Mouse (Mus musculus) cerebellum, adult 18-20 months (tissue): ENCODE measurements around the gene Plin3.

ENCODE experiments used
- DNase-seq, 2 experiments: peaks; one replicate each; pipeline ENCODE4 v3.0.0; 2021

The Plin3 gene

DNA sequence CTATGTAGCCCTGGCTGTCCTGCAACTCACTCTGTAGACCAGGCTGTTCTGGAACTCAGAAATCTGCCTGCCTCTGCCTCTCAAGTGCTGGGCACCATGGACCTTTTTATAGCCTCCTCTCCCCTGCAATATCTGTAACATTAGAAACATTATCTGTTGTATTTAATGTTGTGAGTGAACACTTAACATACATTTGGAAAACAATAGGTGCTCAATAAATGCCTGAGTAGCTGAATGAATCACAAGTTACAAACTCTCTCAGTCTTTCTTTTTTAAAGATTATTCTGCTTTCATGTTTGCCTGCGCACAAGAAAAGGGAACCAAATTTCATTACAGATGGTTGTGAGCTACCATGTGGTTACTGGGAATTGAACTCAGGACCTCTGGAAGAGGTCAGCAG lies 5.6 kb upstream of the Plin3 start:
- DNase-seq, result no peak

DNA sequence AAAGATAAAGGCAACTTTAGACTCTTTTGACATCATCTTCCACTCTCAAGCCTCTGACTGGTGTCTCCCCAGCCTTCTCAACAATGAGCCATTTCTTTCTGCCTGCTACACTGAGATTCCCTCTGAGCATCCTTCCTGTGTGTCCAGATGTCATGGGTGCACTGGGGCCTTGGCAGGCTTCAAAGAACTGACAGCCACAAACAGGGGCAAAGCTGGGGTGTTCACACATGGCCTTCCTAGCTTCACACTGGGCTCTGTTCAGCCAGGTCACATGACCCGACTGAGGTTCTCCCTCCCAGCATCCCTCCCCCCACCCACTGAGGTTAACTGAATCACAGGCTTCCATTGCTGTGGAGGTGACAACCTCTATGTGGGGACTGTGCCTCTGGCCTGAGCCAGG lies 3.5 kb upstream of the Plin3 start:
- DNase-seq, result no peak

DNA sequence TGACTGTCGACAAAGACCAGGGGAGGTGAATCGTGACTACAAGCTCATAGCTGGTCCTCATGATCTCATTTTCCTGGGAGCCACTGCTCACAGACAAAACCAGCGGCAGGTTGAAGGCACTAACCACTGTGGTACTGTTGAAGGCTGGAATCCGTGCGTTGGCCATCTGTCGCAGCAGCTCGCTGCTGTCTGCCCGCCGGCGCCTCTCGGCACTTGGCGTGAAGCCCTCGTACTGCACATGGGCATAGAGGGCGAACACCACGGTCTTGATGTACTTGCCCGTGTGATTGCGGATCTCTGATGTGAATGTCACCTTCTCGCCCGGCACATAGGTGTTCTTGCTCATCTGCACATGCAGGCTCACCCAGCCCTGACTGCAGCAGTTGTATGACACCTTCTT lies 1.6 kb upstream of the Plin3 start:
- peak; percentile 75 to 78 for DNase-seq

DNA sequence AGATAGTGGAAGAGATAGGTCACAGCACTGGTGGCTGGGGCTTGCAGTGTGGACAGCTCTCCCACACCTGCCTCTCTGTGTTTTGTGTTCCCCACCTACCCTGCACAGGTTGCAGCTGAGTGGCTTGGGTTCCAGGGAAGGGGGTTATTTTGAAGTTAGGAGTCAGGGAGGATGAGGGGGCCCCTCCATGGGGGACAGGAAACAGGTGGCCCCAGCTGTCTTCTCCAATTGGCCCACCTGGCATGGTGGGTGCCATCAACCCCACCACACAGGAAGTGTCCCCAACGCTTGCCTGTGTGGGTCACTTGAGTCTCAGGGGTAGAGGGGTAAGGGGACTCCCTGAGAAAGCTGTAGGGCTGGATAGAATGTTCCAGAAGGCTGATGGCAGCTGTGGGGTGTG lies 618 bp upstream of the Plin3 start:
- no peak for DNase-seq

DNA sequence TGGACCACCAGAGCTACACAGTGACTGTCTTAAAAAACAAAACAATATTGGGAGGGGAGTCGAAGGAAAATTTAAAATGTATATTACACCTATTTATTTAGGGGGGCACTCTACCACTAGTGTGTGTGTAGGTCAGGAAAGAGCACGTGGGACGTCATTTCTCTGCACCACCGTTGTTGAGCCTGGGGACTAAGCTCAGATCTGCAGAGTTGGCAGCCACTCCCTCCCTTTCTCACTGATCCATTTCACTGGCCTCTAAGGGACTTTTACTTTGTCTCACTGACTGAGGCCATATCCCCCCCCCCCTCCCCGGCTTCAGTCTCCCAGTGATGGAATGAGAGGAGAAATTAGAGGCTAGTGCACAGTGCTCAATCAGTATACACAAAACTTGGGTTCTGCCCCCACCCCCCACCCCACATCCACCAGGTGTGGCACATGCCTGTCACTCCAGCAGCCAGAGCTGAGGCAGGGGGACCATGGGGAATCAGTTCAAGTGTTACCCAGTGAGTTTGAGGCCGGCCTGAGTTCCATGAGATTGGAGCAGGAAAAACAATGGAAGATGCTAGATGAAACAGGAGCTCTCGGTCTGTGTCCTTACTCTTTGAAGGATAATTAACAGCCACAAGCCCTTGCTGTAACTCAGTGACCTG lies 722 bp downstream of the Plin3 start:
- DNase-seq, result no peak

DNA sequence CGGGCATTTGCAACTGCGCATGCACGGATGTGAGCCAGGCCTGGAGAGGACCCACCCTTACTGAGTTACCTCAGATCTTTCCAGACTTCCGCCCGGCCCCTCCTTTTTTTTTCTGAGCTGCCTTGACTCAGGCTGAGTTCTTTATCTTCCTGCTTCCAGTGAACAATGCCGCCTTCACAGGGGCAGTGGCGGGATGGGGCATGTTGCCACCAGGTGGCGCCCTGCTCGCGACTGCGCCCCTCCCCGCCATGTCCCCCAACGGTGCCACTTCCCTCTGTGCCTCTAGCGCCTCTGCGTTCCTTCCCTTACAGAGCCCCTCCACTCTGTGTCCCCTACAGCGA lies 1.5 kb downstream of the Plin3 start:
- DNase-seq, result peak; percentile 64 to 83

DNA sequence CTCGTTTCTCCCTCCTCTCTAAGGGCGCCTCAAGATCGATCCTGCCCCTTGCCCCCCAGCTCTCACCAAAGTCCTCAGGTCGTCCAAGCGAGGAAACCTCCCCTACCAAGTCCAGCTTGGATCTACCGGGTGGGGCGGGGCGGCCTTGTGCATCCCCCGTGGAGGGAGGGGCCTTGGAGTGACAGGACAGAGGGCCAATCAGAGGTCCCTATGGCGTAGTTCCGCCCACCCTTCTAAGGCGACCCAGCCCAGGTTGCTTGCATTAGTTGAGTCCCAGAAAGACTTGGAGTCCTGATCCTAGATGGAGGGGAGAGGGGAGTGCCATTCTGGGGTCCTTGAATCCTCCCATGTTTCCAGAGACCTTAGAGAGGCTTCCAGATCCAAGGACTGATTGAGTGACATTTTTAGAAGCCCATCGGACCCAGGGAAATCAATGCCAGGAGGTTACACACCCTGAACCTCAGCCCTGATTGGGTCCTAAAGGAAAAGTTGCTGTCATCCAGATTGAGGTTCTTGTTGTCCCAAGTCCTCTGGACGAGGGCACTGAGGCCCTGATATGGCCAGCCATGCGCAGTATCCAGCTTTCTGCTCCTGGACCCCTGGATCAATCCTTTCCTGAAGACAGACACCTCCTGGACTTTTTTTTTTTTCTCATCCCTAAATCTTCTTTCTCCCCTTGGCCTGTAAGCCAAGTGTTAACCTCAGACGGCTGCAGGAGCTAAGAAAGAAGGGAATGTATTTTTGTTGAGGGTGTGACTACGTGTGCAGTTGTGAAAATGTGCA lies 2.1 kb downstream of the Plin3 start:
- peak; percentile 36 to 47 for DNase-seq

DNA sequence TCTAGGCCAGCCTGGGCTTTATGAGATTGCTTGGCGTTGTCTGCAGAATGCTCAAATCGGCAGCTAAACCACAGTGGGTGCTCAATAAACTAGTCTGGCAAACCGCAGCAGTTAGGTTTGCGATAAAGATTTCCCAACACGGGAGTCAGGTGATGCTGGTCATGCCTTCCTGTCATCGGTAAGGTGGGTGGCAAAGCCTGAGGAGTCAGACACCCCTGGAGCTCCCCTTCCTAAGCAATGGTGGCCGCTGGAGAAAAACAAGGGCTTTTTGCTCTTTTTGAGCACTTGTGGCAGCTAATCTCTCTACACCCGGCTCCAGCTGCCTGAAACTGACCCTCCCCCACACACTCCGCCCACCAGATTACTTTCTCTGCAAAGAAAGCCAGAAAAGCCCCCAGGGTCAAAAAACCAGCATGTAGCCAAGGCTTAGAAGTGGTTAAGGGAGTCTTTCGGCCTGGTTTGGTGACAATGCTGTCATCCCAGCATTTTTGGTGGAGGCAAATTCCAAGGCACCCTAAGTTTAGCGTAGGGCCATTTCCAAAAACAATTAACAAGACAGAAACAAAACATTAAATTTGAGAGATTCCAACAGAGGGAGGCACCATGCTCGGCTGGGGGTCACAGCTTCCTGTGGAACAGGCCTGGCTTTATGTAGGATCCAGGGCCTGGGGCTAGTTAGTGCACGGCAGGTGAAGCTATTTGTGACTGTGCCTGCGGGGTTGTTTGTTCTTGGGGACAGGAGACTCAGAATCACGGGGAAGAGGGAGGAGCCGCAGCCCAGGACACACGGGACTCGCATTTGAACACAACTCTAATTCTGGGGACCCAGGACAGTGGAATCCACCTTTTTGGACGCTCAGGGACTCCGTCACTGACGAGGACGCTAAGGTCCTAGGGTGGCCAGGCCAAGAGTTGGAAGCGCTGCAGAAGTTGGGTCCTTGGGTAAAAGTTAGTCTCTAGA lies 3.0 kb downstream of the Plin3 start:
- DNase-seq, result no peak

DNA sequence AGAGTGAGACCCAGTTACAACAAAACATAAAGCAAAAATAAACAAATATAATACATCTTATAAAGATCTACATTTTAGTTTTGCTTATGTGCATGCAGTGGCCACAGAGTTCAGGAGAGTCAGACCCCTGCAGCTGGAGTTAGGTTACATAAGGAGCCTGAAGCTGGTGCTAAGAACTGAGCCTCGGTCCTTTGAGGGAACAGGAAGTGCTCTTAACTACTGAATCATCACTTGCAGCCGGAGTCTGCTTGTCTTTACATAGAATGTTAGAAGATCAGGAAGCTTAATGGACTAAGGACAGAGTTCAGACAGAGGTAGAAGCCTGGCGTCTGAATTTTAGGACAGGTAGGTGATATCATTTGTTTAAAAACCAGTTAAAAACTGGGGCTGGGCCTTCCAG lies 3.8 kb downstream of the Plin3 start:
- DNase-seq, result no peak

DNA sequence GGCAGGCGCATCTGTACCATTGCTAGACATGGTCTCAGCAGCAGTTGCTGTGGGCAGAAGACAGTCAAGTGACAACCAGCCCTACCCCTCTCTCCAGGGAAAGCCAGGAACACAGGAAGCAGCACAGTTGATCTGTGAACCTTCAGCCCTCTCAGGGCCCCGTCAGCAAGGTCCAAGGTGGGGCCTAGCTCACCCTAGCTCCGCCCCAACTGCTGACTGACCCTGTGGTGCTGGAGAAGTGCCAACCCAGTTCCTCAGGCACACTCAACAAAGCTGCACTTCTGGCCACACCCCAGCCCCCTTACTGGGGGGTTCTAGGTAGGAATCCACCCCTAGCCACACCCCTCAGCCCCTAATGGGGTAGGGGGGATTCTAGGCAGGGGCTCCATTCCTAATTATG lies 4.8 kb downstream of the Plin3 start:
- no peak for DNase-seq

DNA sequence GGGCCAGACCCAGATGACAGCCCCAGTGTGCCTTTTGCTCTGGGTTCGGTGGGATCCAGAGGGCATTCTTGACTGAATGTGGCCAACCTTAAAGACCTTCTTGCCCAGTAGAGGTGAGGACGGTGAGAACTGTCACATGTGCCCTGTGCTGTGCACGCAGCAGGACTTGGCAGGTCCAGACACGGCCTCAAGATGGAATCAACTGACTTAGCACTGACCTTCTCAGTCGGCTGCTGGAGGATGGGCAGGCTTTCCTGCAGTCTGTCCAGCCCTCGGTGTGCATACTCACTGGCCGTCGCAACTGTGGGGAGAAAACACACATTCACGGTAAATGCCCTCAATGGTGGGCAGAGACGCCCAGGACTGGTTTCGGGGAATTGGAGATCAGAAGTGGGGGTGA lies 6.7 kb downstream of the Plin3 start:
- DNase-seq, result no peak

DNA sequence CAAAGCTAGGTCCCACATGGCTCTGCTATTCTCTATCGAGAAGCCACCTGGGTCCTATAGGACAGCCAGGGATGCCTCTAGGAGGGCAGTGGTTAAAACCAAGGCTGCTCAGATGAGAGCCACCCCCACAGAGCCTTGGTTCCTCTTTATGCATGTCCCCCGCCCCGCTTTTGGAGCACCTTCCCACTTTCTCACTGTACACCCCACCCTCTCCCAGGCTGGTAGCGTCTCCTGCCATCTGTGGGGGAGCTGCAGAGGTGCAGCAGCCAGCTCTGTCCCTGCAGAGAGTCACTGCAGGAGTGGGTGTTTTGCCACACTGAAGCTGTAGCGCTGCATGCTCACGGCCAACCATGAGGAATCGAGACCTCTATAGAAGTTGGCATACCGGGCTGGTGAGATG lies 9.4 kb downstream of the Plin3 start:
- DNase-seq, result no peak

DNA sequence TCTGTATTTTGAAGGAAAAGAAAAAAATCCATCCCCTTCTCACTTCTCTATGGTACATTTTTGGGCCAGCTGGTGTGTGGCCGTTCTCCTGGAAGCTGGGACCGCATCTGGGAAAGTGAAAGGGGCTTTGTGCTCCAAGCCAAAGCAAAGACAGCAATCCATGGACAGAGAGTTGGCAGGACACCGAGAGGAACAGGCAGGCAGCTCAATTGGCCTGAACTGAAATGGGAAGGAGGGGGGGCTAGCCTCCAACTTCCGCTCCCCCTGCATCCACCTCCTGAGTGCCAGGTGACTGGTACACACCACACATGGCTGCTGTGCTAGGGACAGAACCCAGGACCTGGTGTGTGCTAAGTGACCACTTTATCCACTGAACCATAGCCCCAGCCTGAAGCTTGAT lies 9.9 kb downstream of the Plin3 start:
- DNase-seq, result no peak

DNA sequence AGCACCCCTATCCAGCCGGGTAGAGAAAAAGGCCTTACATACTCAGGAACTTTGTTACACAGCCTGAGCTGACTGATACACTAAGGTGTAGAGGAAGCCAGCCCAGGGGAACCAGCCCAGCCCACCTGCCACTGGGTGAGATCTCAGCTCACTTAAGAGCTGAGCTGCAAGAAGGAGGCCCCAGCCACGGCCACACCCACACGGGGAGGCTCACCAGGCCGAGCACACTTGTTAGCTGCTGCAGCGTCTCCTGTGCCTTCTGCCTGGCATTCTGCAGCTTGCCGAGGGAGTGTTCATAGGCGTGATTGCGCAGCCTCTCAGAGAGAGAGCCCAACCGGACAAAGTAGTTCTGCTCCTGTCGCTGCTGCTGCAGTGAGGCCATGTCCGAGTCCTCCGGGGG lies 11.5 kb downstream of the Plin3 start:
- no peak for DNase-seq

DNA sequence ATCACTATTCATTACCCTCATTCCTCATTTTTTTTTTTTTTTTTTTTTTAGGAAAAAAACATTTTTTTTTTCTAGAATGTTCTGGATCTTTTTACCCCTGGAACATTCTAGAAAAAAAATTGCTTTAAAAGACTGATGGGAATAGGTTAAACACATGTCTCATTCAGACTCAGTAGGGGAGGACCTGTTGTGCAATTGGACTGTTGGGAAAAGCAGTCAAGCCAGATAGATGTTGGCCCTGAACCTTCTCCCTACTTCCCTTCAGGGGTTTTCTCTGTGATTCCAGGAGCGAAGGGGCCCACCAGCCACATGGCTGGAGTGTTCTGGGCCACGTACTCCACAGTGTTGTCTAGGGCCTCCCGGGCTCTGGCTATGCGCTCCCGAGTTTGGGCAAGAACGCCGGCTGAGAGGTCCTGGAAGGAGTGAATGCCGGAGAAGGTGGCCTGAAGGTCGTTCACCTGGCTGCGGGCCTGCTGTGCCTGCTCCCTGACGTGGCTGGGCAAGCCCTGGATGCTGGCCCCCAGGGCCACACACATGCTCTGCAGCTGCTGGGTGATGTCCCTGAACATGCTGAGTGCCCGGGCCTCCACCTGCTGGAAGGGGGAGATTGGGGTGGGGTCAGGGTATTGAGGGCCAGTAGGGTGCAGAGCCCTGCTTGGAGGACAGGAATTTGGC lies 13.1 kb downstream of the Plin3 start:
- DNase-seq, result no peak

DNA sequence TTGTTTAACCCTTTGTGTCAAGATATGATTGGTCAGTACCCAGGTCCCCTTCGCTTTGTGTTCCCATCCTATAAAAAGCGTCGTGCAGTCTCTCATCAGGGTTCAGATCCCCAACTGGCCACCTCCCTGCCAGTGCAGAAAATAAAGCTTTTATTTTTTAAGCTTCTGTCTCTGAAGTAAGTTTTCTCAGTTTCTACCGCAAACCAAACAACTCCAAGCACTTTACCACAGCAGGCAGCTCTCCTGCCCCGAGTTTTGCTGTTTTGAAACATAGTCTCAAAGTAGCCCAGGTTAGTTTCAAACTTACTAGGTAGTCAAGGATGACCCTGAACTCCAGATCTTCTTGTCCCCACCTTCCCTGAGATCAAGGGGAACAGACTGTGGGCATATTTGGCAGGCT lies 14.3 kb downstream of the Plin3 start:
- DNase-seq, result no peak

DNA sequence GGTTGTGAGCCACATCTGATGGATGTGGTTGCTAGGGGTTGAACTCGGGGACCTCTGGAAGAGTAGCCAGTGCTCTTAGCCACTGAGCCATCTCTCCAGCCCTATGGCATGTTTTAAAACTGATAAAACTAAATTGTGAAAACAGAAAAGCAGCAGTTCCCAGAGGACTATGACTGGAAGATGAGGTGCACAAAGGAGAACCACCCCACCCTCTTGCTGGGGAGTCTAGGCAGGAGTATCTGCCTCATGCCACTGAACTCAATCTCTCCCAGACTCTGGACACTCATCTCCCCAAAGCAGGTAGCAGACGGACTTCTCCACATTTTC lies 15.1 kb downstream of the Plin3 start:
- no peak for DNase-seq

DNA sequence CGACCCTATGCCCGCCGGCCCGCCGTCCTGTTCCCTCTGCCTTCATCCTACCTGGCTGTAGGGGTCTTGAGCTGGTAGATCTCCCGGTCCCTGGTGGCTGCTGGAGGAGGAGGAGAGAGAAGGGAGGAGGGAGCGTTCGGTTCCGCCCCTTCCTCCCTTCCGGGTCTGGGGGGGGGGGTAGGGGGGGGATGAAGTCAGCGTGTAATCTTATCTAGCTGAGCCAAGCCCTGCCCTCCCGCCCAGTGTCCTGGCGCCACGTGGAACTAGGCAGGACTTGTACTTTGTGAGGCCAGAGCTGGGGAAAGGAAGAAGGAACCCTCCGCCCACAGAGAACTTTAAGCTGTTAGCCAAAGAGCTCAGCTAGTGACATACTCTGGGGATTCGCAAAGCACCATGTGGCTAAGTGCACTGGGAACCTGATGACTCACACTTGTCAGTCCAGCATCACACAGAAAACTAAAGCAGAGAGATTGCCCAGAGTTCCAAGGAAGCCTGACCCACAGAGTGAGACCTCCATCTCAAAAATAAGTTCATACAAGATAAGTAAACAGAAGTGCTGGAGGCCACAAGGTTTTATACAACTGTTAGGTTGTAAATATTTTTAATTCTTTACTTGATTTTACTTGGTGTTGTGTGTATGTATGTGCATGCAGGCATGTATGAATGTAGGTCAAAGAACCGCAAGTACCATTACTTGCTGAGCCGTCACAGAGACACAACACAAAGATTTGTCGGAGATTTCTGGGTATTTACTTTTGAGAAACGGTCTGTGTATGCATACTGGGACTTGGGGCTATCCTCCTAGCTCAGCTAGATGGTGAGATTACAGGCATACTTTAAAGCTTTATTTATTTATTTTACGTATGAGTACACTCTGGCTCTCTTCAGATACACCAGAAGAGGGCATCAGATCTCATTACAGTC lies 15.8 kb downstream of the Plin3 start, which contains the start of gene Ticam1:
Ticam1 (minus strand) TSS at position 144 of the 924 bp plus-strand sequence.
- DNase-seq, result peak; percentile 75 to 77

DNA sequence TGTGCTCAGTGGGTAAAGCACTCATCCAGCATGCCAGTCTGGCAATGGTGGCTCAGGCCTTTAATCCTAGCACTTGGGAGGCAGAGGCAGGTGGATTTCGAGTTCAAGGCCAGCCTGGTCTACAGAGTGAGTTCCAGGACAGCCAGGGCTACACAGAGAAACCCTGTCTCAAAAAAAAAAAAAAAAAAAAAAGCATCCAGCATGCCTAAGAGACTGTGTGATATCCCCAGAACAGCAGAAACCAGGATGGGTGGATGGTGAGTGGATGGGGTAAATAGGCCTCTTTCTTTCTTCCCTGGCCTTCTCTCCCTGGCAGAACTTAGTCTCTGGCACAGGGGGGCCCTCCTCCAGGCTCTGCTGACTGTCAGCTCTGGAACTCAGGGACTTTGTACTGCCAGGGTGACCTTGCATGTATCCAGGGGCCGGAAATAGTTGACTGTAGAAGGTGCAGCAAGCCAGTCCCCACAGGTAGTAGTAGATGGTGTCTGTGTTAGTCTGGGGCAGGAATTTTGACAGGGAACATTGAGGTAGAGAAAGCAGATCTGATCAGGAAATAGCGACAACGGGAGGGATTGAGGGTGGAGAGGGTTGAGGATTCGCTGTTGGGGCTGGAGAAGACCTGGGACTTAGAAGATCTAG lies 16.7 kb downstream of the Plin3 start:
- peak in 1 of 2 experiments; percentile 41 for DNase-seq

DNA sequence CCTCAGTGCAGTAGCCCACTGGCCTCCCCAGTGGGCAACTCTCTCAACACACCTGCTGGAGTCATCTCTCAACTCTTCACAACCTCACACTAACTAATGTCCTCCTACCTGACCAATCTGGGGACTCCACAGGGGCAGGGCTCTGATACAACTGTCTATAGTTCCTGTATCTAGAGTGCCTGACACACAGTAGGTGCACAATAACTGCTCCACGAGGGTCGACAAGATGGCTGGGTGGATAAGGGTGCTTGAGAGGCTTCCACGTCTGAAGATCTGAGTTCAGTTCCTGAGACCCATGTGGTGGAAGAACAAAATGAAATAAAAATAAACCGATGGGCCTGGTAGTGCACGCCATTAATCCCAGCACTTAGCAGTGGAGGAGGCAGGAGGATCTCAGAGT lies 18.7 kb downstream of the Plin3 start:
- no peak for DNase-seq

DNA sequence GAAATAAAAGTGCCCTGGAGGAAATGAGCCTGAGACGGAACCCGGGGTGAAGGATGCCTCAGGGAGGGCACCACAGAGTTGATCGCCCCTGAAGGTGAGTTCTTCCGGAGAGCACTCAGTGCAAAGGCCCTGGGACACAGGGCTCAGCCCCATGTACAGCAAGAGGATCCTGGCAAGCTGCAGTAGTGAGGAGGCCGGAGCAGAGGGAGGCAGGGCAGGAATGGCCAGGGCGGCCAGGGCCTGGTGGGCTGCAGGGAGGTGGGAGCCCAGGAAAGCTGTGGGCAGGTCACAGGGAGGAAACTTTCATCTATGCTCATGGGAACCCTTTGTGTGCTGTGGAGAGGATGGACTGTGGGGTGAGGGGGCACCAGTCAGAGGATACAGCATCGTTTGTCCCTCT lies 19.2 kb downstream of the Plin3 start:
- DNase-seq, result no peak

DNA sequence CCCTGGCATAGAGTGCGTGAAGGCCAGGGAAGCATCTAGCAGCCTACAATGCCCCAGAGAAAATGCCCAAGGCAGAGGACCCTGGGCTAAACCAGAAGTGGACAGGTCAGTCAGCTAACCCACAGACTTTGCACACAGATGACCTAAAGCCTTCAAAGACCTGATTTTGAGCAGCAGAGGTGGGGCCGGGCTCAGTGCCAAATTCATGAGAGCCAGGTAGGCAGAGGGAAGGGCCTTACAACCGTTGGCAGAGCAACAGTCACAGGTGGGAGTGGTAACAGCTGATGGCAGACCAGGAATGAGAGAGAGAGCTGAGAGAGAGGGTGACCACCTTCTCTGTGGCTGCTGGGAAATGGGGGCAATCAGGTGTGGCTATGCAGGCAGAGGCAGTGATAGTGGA lies 20.0 kb downstream of the Plin3 start:
- no peak for DNase-seq
